8 mouse cellular contexts compared by ENCODE assay signal in the genomic region with DNA sequence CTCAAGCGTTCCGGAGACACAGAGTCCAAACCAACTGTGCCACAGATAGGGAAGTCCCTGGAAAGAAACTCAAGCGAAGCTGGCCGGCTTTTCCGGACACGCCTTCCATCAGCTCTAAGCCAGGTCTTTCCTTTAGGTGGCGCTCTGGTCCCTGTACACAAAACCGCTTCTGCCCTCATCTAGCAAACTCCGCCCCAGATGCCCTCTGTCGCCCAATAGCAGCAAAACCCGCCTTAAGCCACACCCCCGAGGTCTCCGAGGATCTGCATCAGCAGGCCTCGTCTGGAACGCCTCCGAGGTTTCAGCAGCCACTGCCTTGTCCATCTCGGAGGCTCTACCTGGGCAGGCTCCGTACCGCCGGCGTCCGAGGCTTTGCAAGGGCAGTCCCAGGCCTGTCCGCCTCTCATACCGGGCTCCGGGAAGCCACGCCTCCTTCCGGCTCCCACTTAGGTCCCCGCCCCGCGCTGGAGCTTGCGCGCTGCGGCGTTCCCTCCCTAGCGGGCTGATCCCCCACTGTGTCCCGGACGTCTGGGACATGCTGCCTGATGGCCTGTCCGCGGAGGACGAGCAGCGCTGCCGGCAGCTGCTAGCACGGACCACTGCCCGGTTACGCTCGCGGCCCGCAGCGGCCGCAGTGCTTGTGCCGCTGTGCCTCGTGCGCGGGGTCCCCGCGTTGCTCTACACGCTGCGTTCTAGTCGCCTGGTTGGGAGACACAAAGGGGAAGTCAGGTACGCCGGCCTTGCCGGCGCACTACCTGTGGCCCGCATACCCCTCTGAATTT. TPM values are rescaled to one million over a fixed set of nuclear protein-coding genes. Genes with fewer than 3 reads are reported as not detected.
DNase-seq lines count a peak whose midpoint lies in the region; ATAC-seq and TF ChIP-seq lines count a peak whose summit lies in the region.

A gene (plus strand): TSS at position 462 of the 782 bp plus-strand sequence.
A gene (plus strand): TSS at position 508 of the 782 bp plus-strand sequence.

- DNase-seq in heart, postnatal 10 days = peak; percentile 98
- DNase-seq in large intestine, adult 2 months (ENCODE audit: low read depth, low spot score) = peak; percentile 94
- peak; percentile 97 for DNase-seq in liver, postnatal 0 days
- DNase-seq in testis, postnatal 10 days (ENCODE audit: low spot score) = peak; percentile 95

- TF ChIP-seq CTCF in ES-Bruce4 (IDR thresholded peaks at IDR 0.05; ENCODE audit: low read depth, low read length) = peak; percentile 70
- peak; percentile 93 for TF ChIP-seq CTCF in liver, postnatal 0 days (IDR thresholded peaks at IDR 0.05; ENCODE audit: low read depth)

- H3K4me2 ChIP-seq in forebrain, embryonic 13.5 days = peak within 1 kb of the TSS; percentile 83
- H3K4me2 ChIP-seq in liver, postnatal 0 days (ENCODE audit: low read depth, low read length) = peak within 1 kb of the TSS; percentile 100
- H3K4me2 ChIP-seq in neural tube, embryonic 14.5 days (ENCODE audit: low read depth, low read length) = peak within 1 kb of the TSS; percentile 85

- no peaks in the 10 kb centered on the region for H3K27me3 ChIP-seq in ES-Bruce4 (ENCODE audit: control insufficient read depth, insufficient read depth, low read length, poor library complexity, severe bottlenecking)
- peaks cover 8% of the 10 kb centered on the region; the same call in 1 of the 2 replicates for H3K27me3 ChIP-seq in forebrain, embryonic 13.5 days
- H3K27me3 ChIP-seq in liver, postnatal 0 days (ENCODE audit: insufficient read depth, low read length) = no peaks in the 10 kb centered on the region
- H3K27me3 ChIP-seq in neural tube, embryonic 14.5 days (ENCODE audit: control insufficient read depth, insufficient read depth, low read length) = no peaks in the 10 kb centered on the region

- no peak for TF ChIP-seq EP300 in ES-Bruce4 (IDR thresholded peaks at IDR 0.05; ENCODE audit: insufficient read depth, low read depth, low read length)
- TF ChIP-seq EP300 in liver, postnatal 0 days (IDR thresholded peaks at IDR 0.05; ENCODE audit: low read depth) = no peak

- intact Hi-C loops in heart, postnatal 10 days (cut with DNase I) = no loop called here

- peak within 1 kb of the TSS; percentile 83 for H3K4me3 ChIP-seq in ES-Bruce4 (ENCODE audit: low read depth, low read length)
- peak within 1 kb of the TSS; percentile 67 for H3K4me3 ChIP-seq in forebrain, embryonic 13.5 days
- peak within 1 kb of the TSS; percentile 80 for H3K4me3 ChIP-seq in liver, postnatal 0 days (ENCODE audit: low read depth, low read length)
- H3K4me3 ChIP-seq in neural tube, embryonic 14.5 days (ENCODE audit: low read depth, low read length) = peak within 1 kb of the TSS; percentile 69

- peaks cover 3% of the 10 kb centered on the region for H3K4me1 ChIP-seq in ES-Bruce4 (ENCODE audit: control insufficient read depth, insufficient read depth, low read length)
- peaks cover 17% of the 10 kb centered on the region for H3K4me1 ChIP-seq in forebrain, embryonic 13.5 days
- peaks cover 14% of the 10 kb centered on the region for H3K4me1 ChIP-seq in liver, postnatal 0 days (ENCODE audit: insufficient read depth)
- H3K4me1 ChIP-seq in neural tube, embryonic 14.5 days (ENCODE audit: control insufficient read depth, insufficient read depth, low read length) = peaks cover 7% of the 10 kb centered on the region

- H3K9ac ChIP-seq in ES-Bruce4 (ENCODE audit: low read depth, poor library complexity, severe bottlenecking) = peak within 1 kb of the TSS; percentile 78
- H3K9ac ChIP-seq in forebrain, embryonic 13.5 days = peak within 1 kb of the TSS; percentile 86
- H3K9ac ChIP-seq in liver, postnatal 0 days (replicated peaks) = peak within 1 kb of the TSS; percentile 83
- peak within 1 kb of the TSS; percentile 90 for H3K9ac ChIP-seq in neural tube, embryonic 14.5 days (replicated peaks; ENCODE audit: low read depth, low read length)

- peak; percentile 76 for TF ChIP-seq POLR2A in ES-Bruce4 (IDR thresholded peaks at IDR 0.05; ENCODE audit: insufficient read depth, low read length)

- H3K36me3 ChIP-seq in ES-Bruce4 (ENCODE audit: control insufficient read depth, insufficient read depth, low read length, poor library complexity, severe bottlenecking) = no peaks in the 10 kb centered on the region
- peaks cover 5% of the 10 kb centered on the region for H3K36me3 ChIP-seq in forebrain, embryonic 13.5 days (ENCODE audit: poor library complexity, severe bottlenecking)
- H3K36me3 ChIP-seq in liver, postnatal 0 days (replicated peaks; ENCODE audit: insufficient read depth, low read length) = 0 out of 2 replicates have a peak, but pooled peaks cover 4% of the 10 kb centered on the region
- H3K36me3 ChIP-seq in neural tube, embryonic 14.5 days (ENCODE audit: control insufficient read depth, insufficient read depth, low read length) = no peaks in the 10 kb centered on the region; the same call in 1 of the 2 replicates

- H3K9me3 ChIP-seq in ES-Bruce4 (replicated peaks; ENCODE audit: control insufficient read depth, insufficient read depth, low read length, poor library complexity, severe bottlenecking) = no peaks in the 10 kb centered on the region
- no peaks in the 10 kb centered on the region for H3K9me3 ChIP-seq in forebrain, embryonic 13.5 days (replicated peaks)
- no peaks in the 10 kb centered on the region for H3K9me3 ChIP-seq in liver, postnatal 0 days (ENCODE audit: low read length)
- no peaks in the 10 kb centered on the region for H3K9me3 ChIP-seq in neural tube, embryonic 14.5 days (ENCODE audit: control insufficient read depth, low read length)

- peak within 1 kb of the TSS; percentile 85 for H3K27ac ChIP-seq in ES-Bruce4 (ENCODE audit: insufficient read depth, low read length)
- peak within 1 kb of the TSS; percentile 95 for H3K27ac ChIP-seq in forebrain, embryonic 13.5 days
- H3K27ac ChIP-seq in liver, postnatal 0 days (ENCODE audit: low read depth) = peak within 1 kb of the TSS; percentile 97
- H3K27ac ChIP-seq in neural tube, embryonic 14.5 days (ENCODE audit: low read depth, low read length) = peak within 1 kb of the TSS; percentile 95

- under 1% methylated on average over 64 of the region's 64 CpGs for WGBS in forebrain, embryonic 13.5 days
- WGBS in large intestine, adult 2 months = under 1% methylated on average over 64 of the region's 64 CpGs
- WGBS in liver, postnatal 0 days (ENCODE audit: insufficient replicate concordance) = under 1% methylated on average over 64 of the region's 64 CpGs
- under 1% methylated on average over 64 of the region's 64 CpGs for WGBS in neural tube, embryonic 14.5 days

- peak; percentile 81 for ATAC-seq in cerebellum, adult (ENCODE audit: insufficient number of reproducible peaks, low FRiP score, low TSS enrichment)
- peak; percentile 94 for ATAC-seq in forebrain, embryonic 13.5 days
- ATAC-seq in liver, postnatal 0 days = peak; percentile 92
- ATAC-seq in neural tube, embryonic 14.5 days (ENCODE audit: low read depth) = peak; percentile 90

RNA-seq across cellular contexts. Expression of the first gene that starts in this region (rescaled TPM):
- 17.3 and 20.8 TPM in 2 replicates for polyA plus RNA-seq in ES-Bruce4 (2011; ENCODE audit: insufficient read depth, insufficient read length, low read depth, missing spikeins)
- 25.8 and 28.2 TPM in 2 replicates for polyA plus RNA-seq in forebrain, embryonic 13.5 days (2015; fragmentation: Nextera tagmentation; extraction: Ambion mirVana)
- total RNA-seq in heart, postnatal 10 days (2021) = 10 to 100 TPM; 61.2 to 71.2 TPM
- 7.7 and 10.5 TPM in 2 replicates for polyA plus RNA-seq in large intestine, adult 2 months (2012; rRNA removed)
- polyA plus RNA-seq in liver, postnatal 0 days (2015; fragmentation: Nextera tagmentation; extraction: Ambion mirVana) = 22.0 and 23.0 TPM in 2 replicates
- 29.4 and 33.7 TPM in 2 replicates for polyA plus RNA-seq in neural tube, embryonic 14.5 days (2014; fragmentation: Nextera tagmentation; extraction: Ambion mirVana)

RNA-seq across cellular contexts. Expression of the second gene that starts in this region (rescaled TPM):
- polyA plus RNA-seq in ES-Bruce4 (2011; ENCODE audit: insufficient read depth, insufficient read length, low read depth, missing spikeins) = 2.4 and 3.0 TPM in 2 replicates
- polyA plus RNA-seq in forebrain, embryonic 13.5 days (2015; fragmentation: Nextera tagmentation; extraction: Ambion mirVana) = 5.4 and 5.7 TPM in 2 replicates
- total RNA-seq in heart, postnatal 10 days (2021) = 1 to 10 TPM; 1.4 to 1.6 TPM
- 1.0 and 2.2 TPM in 2 replicates for polyA plus RNA-seq in large intestine, adult 2 months (2012; rRNA removed)
- polyA plus RNA-seq in liver, postnatal 0 days (2015; fragmentation: Nextera tagmentation; extraction: Ambion mirVana) = 0.26 and 0.49 TPM in 2 replicates
- 3.8 and 4.9 TPM in 2 replicates for polyA plus RNA-seq in neural tube, embryonic 14.5 days (2014; fragmentation: Nextera tagmentation; extraction: Ambion mirVana)

Comparison
In these comparisons a context has a peak if more than half of its experiments do, and no peak if none do; other contexts are left out.
1. Peak in every context shown above with its lines: DNase-seq, ATAC-seq, H3K4me3 ChIP-seq and H3K27ac ChIP-seq.